Mouse (Mus musculus) forebrain, embryonic 11.5 days (tissue): ENCODE results near the gene Ank3. TPM values are rescaled to one million over a fixed set of nuclear protein-coding genes. Genes with fewer than 3 reads are reported as not detected.

Experiments used
- ATAC-seq: fragments of 200-750 bp; cut with Nextera tagmentation; replicated peaks from 2 replicates; pipeline ENCODE4 v1.8.0; 2017; ENCODE audit warnings: moderate TSS enrichment; ENCODE audit not compliant: low FRiP score
- DNase-seq: peaks from one replicate; pipeline ENCODE4 v3.0.0-alpha.2; 2017; ENCODE audit warnings: low spot score
- H3K27ac ChIP-seq: fragments of 300-500 bp; sonication (generic); 2 replicates; pipeline ENCODE4 v1.5.1; 2014; ENCODE audit warnings: low read depth, low read length
- H3K27me3 ChIP-seq: fragments of 300-500 bp; sonication (generic); 2 replicates; pipeline ENCODE4 v1.6.1; 2014; ENCODE audit warnings: mild to moderate bottlenecking, low read length, mixed read lengths; ENCODE audit not compliant: control insufficient read depth, insufficient read depth
- H3K36me3 ChIP-seq: fragments of 300-500 bp; sonication (generic); 2 replicates; pipeline ENCODE4 v1.6.1; 2014; ENCODE audit warnings: mild to moderate bottlenecking, low read length, moderate library complexity, mixed read lengths; ENCODE audit not compliant: control insufficient read depth, insufficient read depth
- H3K4me1 ChIP-seq: fragments of 300-500 bp; sonication (generic); replicated peaks from 2 replicates; pipeline ENCODE4 v1.6.1; 2014; ENCODE audit warnings: low read length, mixed read lengths; ENCODE audit not compliant: control insufficient read depth, insufficient read depth
- H3K4me2 ChIP-seq: fragments of 300-500 bp; sonication (generic); 2 replicates; pipeline ENCODE4 v1.6.1; 2014; ENCODE audit warnings: low read depth, mild to moderate bottlenecking, low read length, moderate library complexity, mixed read lengths; ENCODE audit not compliant: severe bottlenecking
- H3K4me3 ChIP-seq: fragments of 300-500 bp; sonication (generic); 2 replicates; pipeline ENCODE4 v1.5.1; 2014; ENCODE audit warnings: low read depth, low read length
- H3K9ac ChIP-seq: fragments of 300-500 bp; sonication (generic); 2 replicates; pipeline ENCODE4 v1.6.1; 2014; ENCODE audit warnings: low read length
- H3K9me3 ChIP-seq: fragments of 300-500 bp; sonication (generic); 2 replicates; pipeline ENCODE4 v1.6.1; 2016; ENCODE audit warnings: low read length, mixed read lengths; ENCODE audit not compliant: control insufficient read depth
- WGBS: fragments of 180-500 bp; shearing (Covaris S2); extraction: QIAGEN DNeasy Blood & Tissue Kit; methylation state at CpG from one replicate; pipeline ENCODE4 v1.1.7; 2014; 5-methylcytosine and 5-hydroxymethylcytosine counted together
- polyA plus RNA-seq: library from polyadenylated mRNA; unstranded; fragments of >200 nt; fragmentation: Nextera tagmentation; extraction: Ambion mirVana; gene quantifications from 2 replicates; pipeline ENCODE4 v1.2.1, GENCODE M21; 2014

The Ank3 gene
- polyA plus RNA-seq, 1 experiment from 2014 or later: 44.5 TPM

DNA sequence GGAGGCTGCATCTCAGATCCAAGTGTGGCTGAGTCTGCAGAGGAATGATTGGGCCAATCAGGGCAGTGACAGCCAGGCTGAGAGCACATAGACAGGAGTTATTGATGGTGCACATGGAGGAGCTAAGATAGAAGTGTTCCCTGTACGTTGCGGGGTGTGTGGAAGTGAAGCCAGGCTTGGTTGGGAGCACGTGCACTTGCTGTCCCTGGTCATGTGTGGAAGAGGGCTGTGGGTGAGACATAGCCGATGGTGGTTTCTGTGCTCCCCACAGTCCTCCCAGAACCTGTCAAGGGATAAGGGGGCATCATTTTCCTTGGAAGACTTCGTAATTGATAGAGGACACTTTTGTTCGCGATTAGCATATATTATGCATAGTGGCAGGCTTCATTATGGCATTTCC lies 434.2 kb downstream of the Ank3 start:
- H3K4me1 ChIP-seq: no peaks in the 10 kb centered on the region
- H3K4me2 ChIP-seq: no peak overlapping the region
- no peaks in the 10 kb centered on the region for H3K9me3 ChIP-seq
- no peak overlapping the region for H3K27ac ChIP-seq
- H3K27me3 ChIP-seq: no peaks in the 10 kb centered on the region
- H3K36me3 ChIP-seq: no peaks in the 10 kb centered on the region
- no peak overlapping the region for H3K9ac ChIP-seq
- H3K4me3 ChIP-seq: no peak overlapping the region
- ATAC-seq (no peak), DNase-seq (no peak)
- 95% methylated on average over 7 of the region's 7 CpGs for WGBS

GRCm38 (mm10) chr10:69834700-69835099 lies 436.1 kb downstream of the Ank3 start:
- Histone ChIP-seq H3K27ac (no peak overlapping the region), H3K4me1 (no peaks in the 10 kb centered on the region), H3K4me3 (no peak overlapping the region), H3K9ac (no peak overlapping the region), H3K27me3 (no peaks in the 10 kb centered on the region), H3K9me3 (no peaks in the 10 kb centered on the region), H3K36me3 (no peaks in the 10 kb centered on the region), H3K4me2 (no peak overlapping the region)
- ATAC-seq (no peak), DNase-seq (no peak)
- WGBS: 73% methylated on average over 4 of the region's 4 CpGs

DNA sequence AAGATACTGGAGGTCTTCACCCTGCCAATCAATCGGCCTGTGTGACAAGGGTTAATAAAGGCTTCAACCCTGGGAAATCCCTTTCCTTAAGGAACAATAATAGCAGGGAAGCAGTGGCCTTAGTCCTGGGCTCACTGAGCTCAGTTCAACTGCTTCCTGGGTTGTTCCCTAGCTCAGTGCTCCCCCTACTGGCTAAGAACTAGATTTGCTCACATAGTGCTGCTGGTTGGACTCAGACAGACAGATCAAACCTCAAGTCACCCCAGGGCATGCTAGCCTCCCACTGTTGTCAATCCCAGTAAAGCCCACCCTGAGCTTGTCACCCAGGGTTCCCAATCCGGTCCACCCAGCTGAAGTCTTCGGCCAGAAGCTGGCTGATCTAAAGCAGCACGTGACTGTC lies 447.2 kb downstream of the Ank3 start:
- peak; percentile 66 for DNase-seq
- Histone ChIP-seq H3K27me3 (no peaks in the 10 kb centered on the region), H3K4me2 (no peak overlapping the region), H3K9ac (no peak overlapping the region), H3K27ac (no peak overlapping the region), H3K4me1 (no peaks in the 10 kb centered on the region), H3K9me3 (no peaks in the 10 kb centered on the region), H3K4me3 (no peak overlapping the region), H3K36me3 (no peaks in the 10 kb centered on the region)
- ATAC-seq: peak; percentile 74
- WGBS: 27% methylated on average over 4 of the region's 4 CpGs

DNA sequence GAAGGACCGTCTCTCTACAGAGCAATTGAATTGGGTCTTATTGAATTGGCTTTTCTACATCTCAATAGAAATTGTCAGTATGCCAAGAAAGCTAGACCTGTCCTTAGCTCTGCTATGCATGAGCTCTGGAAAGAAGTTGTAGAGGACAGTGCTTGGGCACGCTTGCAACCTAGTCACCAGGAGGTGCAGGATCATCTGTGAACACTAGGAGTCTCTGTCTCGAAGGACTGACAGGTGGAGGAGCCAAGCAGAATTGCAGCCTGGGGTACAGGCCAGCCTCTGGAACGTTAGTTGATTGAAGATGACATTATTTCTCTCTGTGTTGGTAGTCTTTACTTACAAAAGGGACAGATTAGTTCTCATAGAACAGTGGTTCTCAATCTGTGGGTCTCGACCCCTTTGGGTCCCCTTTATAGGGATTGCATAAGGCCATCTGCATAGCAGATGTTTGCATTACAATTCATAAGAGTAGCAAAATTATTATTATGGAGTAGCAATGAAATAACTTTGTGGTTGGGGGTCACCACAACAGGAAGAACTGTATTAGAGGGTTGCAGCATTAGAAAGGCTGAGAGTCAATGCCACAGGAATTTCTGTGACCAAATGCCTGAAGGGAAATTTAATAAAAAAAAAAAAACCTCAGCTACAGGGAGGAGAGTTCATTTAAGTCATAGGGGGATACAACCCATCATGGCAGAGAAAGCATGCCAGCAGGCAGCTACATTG lies 454.0 kb downstream of the Ank3 start:
- ATAC-seq: no peak
- 67% methylated on average over 5 of the region's 5 CpGs for WGBS

DNA sequence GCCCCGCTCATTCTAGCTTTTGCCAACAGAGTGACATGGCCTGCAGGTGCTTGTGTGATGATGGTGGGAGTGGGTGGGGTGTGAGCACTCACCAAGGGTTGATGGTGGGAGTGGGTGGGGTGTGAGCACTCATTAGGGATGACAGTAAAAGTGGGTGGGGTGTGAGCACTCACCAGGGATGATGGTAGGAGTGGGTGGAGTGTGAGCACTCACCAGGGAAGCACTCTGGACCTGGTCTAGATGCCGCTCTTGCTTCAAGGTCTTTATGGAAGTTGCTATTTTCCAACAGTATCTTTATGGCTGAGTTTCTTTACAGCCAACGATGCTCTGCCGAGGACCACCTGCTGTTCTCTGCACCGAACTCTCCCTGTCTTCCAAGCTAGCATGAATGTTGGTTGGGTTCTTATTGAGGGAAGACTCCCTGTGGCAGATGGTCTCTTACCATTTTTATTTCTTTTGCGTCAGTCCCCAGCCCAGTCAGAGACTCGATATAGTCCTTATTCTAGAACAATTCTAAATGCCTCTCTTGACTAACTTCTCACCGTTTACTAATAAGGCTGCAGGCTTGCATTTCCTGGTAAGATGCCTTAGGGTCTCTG lies 456.1 kb downstream of the Ank3 start:
- WGBS: 86% methylated on average over 8 of the region's 8 CpGs
- no peaks in the 10 kb centered on the region for H3K36me3 ChIP-seq
- H3K27me3 ChIP-seq: no peaks in the 10 kb centered on the region
- H3K9ac ChIP-seq: no peak overlapping the region
- no peak overlapping the region for H3K4me3 ChIP-seq
- no peaks in the 10 kb centered on the region for H3K4me1 ChIP-seq
- DNase-seq (no peak), ATAC-seq (no peak)
- H3K27ac ChIP-seq: no peak overlapping the region
- H3K9me3 ChIP-seq: no peaks in the 10 kb centered on the region
- no peak overlapping the region for H3K4me2 ChIP-seq

More for the DNA sequence above, 454.0 kb downstream of the Ank3 start:
- no peak overlapping the region for H3K9ac ChIP-seq
- no peak for DNase-seq
- no peaks in the 10 kb centered on the region for H3K9me3 ChIP-seq
- no peaks in the 10 kb centered on the region for H3K27me3 ChIP-seq
- H3K4me2 ChIP-seq: no peak overlapping the region
- no peak overlapping the region for H3K27ac ChIP-seq
- H3K4me3 ChIP-seq: no peak overlapping the region
- no peaks in the 10 kb centered on the region for H3K36me3 ChIP-seq
- no peaks in the 10 kb centered on the region for H3K4me1 ChIP-seq

GRCm38 (mm10) chr10:69858011-69858410 lies 459.4 kb downstream of the Ank3 start:
- Histone ChIP-seq H3K4me2 (no peak overlapping the region), H3K36me3 (no peaks in the 10 kb centered on the region), H3K27ac (no peak overlapping the region), H3K4me1 (no peaks in the 10 kb centered on the region), H3K4me3 (no peak overlapping the region), H3K9me3 (no peaks in the 10 kb centered on the region), H3K27me3 (no peaks in the 10 kb centered on the region), H3K9ac (no peak overlapping the region)
- no peak for ATAC-seq
- WGBS: 94% methylated on average over 9 of the region's 9 CpGs
- no peak for DNase-seq

DNA sequence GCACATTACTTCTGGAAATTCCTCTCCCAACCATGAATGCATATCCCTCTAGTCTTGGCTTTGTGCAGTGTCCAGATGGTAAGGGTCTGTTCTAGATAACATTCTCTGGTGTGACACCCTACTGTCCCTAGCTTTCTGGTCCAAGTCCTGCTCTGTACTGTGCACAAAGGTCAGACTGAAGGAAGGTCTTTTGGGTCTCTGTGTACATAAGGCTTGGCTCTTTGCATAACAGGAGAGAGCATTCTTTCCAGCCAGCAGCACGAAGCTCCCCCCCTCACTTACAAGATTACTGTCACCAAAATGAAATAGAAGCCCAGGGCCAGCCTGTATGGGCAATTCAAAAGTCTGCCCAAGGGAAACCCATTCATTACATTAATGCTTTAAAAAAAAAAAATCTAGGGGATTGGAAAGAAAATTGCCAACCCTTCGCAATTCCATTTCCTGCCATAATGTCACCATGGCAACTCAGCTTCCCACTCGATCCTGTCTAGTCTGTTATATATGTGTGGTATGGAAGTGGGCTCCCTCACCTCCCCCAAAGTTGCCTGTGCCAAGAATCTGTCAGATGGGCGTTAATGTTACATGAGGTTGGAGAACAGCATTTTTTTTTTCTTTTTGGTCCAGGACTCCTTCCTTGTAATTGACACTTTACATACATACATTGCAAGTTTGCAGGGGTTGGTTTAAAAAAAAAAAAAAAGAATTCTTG lies 460.5 kb downstream of the Ank3 start:
- Histone ChIP-seq H3K4me1 (no peaks in the 10 kb centered on the region), H3K27me3 (no peaks in the 10 kb centered on the region), H3K9ac (no peak overlapping the region), H3K9me3 (no peaks in the 10 kb centered on the region), H3K36me3 (no peaks in the 10 kb centered on the region), H3K27ac (no peak overlapping the region), H3K4me2 (no peak overlapping the region), H3K4me3 (no peak overlapping the region)
- 57% methylated on average over 4 of the region's 4 CpGs for WGBS
- ATAC-seq (peak; percentile 44; the same call in 1 of the 2 replicates), DNase-seq (no peak)

- Histone ChIP-seq H3K36me3 (no peaks in the 10 kb centered on the region), H3K4me1 (no peaks in the 10 kb centered on the region), H3K4me2 (no peak overlapping the region), H3K4me3 (no peak overlapping the region), H3K27me3 (no peaks in the 10 kb centered on the region), H3K9me3 (no peaks in the 10 kb centered on the region), H3K27ac (no peak overlapping the region), H3K9ac (no peak overlapping the region)
- WGBS: 85% methylated on average over 7 of the region's 7 CpGs
- DNase-seq: no peak
- no peak for ATAC-seq
These were observed 461.4 kb downstream of the Ank3 start for GRCm38 (mm10) chr10:69859848-69860479.
